Mouse (Mus musculus): Measurements from ENCODE around the gene Gdf15. TPM values are rescaled to one million over a fixed set of nuclear protein-coding genes. Genes with fewer than 3 reads are reported as not detected.

Gene Gdf15
- polyA plus RNA-seq (2015; fragmentation: Nextera tagmentation; extraction: Ambion mirVana) = 0.86 and 1.2 TPM in 2 replicates

DNA sequence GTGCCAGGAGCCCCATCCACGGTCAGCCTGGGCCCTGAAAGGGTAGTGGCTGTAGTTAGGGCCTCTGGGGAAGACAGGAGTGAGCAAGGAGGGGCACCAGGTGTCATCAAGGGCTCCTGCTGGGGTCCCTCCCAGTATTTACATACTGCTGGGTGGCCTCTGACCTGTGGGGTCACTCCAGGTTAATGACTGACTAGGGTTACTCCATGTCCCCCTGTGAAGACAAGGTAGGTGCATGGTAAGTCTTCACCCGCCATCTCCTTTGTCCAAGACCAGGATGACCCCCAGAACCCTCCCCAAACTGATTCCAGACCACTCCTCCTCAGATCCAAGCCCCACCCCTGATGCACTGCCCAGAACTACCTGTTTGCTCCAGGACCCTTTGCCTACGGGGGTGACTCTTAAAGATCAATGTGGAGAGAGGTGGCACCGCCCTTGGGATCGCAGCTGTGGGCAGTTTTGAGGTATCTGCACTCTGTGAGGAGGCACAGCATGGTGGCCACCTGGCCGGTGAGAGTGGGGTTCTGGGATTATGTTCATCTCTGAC lies at the start of gene Gdf15:
TSS of gene Gdf15 (minus strand) at position 111 of the 547 bp plus-strand sequence.
- H3K4me3 ChIP-seq = peak within 1 kb of the TSS; percentile 55
- H3K4me1 ChIP-seq = peaks cover 60% of the 10 kb centered on the region
- 82% methylated on average over 6 of the region's 6 CpGs for WGBS
- H3K9ac ChIP-seq = peak within 1 kb of the TSS; percentile 79
- no peaks in the 10 kb centered on the region for H3K36me3 ChIP-seq
- H3K4me2 ChIP-seq = peak within 1 kb of the TSS; percentile 73
- no peak for ATAC-seq (ENCODE audit: extremely low read depth, insufficient number of reproducible peaks, low FRiP score, low TSS enrichment)
- H3K27ac ChIP-seq (replicated peaks) = peak within 1 kb of the TSS; percentile 67; the same call in 1 of the 2 replicates
- H3K9me3 ChIP-seq = no peaks in the 10 kb centered on the region
- peaks cover 14% of the 10 kb centered on the region for H3K27me3 ChIP-seq (replicated peaks)

DNA sequence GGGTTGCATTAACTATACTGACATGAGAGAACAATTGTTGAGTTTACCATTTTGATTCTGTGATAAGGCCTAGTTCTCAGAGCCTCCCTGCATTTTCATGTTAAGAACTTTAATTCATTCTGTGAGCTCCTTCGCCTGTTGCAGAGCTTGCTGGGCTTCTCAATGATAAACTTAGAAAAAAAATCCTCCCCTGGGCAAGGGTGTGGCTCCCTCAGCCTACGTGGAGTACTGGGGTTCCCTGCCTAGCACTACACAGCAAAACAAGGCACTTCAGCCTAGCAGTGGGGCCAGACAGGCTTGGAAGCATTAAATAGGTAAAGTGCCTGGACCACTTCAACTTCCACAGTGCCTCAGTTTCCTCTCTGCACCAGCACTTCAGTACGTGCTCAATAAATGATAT lies 49.2 kb upstream of the Gdf15 start:
- peaks cover 26% of the 10 kb centered on the region for H3K4me1 ChIP-seq
- 71% methylated on average over 3 of the region's 3 CpGs for WGBS
- peak overlapping the region; percentile 81; the same call in 1 of the 2 replicates for H3K9ac ChIP-seq
- H3K9me3 ChIP-seq = no peaks in the 10 kb centered on the region
- no peaks in the 10 kb centered on the region for H3K27me3 ChIP-seq (replicated peaks)
- peak overlapping the region; percentile 97 for H3K27ac ChIP-seq (replicated peaks)
- peak overlapping the region; percentile 61; the same call in 1 of the 2 replicates for H3K4me2 ChIP-seq
- ATAC-seq (ENCODE audit: extremely low read depth, insufficient number of reproducible peaks, low FRiP score, low TSS enrichment) = no peak
- H3K4me3 ChIP-seq = no peak overlapping the region
- H3K36me3 ChIP-seq = peaks cover 32% of the 10 kb centered on the region

DNA sequence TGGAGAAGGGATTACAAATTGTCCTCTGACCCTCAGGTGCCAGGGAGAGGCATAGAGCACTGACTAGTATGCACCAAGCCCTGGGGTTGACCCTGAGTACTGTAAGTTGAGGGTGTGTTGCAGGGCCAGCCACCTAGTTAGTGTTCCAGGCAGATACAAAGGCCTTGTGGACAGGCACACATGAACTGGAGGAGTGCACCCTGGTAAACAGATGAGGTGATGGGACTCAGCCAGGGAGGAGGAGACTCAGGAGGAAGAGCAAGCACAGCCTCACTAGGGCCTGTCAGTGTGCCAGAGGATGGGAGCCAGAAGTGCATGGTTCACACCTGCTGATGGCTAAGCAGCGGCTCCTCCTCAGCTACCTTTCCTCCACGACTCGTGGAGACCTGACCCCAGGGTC lies 47.8 kb upstream of the Gdf15 start:
- 78% methylated on average over 3 of the region's 3 CpGs for WGBS
- Histone ChIP-seq H3K9ac (peak overlapping the region; percentile 37; the same call in 1 of the 2 replicates), H3K27me3 (replicated peaks) (no peaks in the 10 kb centered on the region), H3K4me3 (no peak overlapping the region), H3K4me1 (peaks cover 33% of the 10 kb centered on the region), H3K4me2 (no peak overlapping the region), H3K27ac (replicated peaks) (no peak overlapping the region), H3K36me3 (peaks cover 35% of the 10 kb centered on the region), H3K9me3 (no peaks in the 10 kb centered on the region)
- ATAC-seq (ENCODE audit: extremely low read depth, insufficient number of reproducible peaks, low FRiP score, low TSS enrichment) = no peak

DNA sequence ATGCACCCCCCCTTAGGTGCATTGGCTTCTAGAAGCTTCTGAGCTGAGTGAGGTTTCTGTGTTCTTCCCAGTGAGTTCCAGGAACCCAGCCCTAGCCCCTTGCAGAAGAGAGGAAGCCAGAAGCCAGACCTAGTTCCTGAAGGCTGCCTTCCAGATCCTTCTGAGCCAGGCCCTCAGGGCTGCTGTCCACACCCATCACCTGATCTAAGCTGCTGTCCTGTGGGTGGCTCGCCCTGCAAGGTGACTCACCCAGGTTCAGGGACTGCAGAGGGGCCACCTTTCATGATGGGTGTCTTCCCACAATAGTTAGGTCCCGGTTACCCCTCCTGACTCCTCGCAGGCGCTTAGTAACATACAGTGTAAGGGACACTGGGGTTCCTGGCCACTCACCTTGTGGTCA lies 47.1 kb upstream of the Gdf15 start:
- Histone ChIP-seq H3K9me3 (no peaks in the 10 kb centered on the region), H3K27me3 (replicated peaks) (no peaks in the 10 kb centered on the region), H3K27ac (replicated peaks) (0 out of 2 replicates have a peak overlapping the region, but pooled peaks have one; percentile 21), H3K36me3 (peaks cover 35% of the 10 kb centered on the region), H3K9ac (no peak overlapping the region), H3K4me2 (no peak overlapping the region), H3K4me3 (no peak overlapping the region), H3K4me1 (peaks cover 39% of the 10 kb centered on the region)
- WGBS = 90% methylated on average over 4 of the region's 4 CpGs
- ATAC-seq (ENCODE audit: extremely low read depth, insufficient number of reproducible peaks, low FRiP score, low TSS enrichment) = no peak

DNA sequence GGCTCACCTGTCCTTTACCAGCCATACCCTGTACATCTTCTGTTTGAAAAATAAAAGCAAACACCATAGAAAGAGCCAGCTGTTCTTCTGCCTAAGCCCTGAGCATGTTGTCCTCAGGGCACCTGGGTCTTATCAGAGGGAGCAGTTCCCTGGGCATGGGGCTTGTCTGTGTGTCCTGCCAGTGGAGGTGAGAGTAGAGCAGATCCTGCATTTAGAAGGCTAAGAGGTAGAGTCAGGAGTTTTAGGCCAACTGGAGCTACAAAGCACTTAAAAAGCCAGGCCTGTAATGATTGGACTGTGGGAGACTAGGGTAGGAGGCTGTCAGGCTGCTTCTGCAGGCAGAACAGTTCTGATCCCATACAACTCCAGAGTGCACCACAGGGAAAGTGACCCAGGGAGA lies 46.4 kb upstream of the Gdf15 start:
- no peak overlapping the region for H3K27ac ChIP-seq (replicated peaks)
- no peak for ATAC-seq (ENCODE audit: extremely low read depth, insufficient number of reproducible peaks, low FRiP score, low TSS enrichment)
- H3K4me1 ChIP-seq = peaks cover 47% of the 10 kb centered on the region

DNA sequence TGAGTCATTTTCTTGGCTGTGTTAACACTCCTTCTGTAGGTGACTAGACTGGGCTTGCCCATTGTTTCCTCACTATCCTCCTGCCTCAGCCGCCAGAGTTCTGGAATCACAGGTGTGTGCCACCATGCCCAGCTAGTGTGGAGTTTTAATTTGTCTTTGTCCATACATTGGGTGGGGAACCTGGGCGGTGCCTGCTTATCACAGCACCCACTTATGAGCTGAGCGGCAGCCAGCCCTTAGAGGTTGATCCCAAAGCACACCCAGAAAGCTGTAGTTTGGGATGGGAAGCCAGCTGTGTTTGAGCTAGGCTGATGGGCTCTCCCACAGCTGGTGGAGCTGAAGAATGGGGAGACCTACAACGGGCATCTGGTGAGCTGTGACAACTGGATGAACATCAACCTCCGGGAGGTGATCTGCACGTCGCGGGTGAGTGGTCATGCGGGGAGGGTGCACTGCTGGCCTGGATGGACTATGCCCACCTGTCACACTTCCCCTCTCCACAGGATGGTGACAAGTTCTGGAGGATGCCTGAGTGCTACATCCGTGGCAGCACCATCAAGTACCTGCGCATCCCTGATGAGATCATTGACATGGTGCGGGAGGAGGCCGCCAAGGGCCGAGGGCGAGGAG lies 45.3 kb upstream of the Gdf15 start:
- no peak for ATAC-seq (ENCODE audit: extremely low read depth, insufficient number of reproducible peaks, low FRiP score, low TSS enrichment)
- no peaks in the 10 kb centered on the region for H3K9me3 ChIP-seq
- peaks cover 44% of the 10 kb centered on the region for H3K4me1 ChIP-seq
- H3K4me2 ChIP-seq = no peak overlapping the region
- H3K4me3 ChIP-seq = no peak overlapping the region
- WGBS = 89% methylated on average over 15 of the region's 15 CpGs
- peaks cover 35% of the 10 kb centered on the region for H3K36me3 ChIP-seq
- H3K9ac ChIP-seq = peak overlapping the region; percentile 33; the same call in 1 of the 2 replicates
- H3K27ac ChIP-seq (replicated peaks) = no peak overlapping the region
- H3K27me3 ChIP-seq (replicated peaks) = no peaks in the 10 kb centered on the region

More for the DNA sequence above, 46.4 kb upstream of the Gdf15 start:
- no peaks in the 10 kb centered on the region for H3K27me3 ChIP-seq (replicated peaks)
- H3K4me3 ChIP-seq = no peak overlapping the region
- H3K4me2 ChIP-seq = no peak overlapping the region
- peaks cover 35% of the 10 kb centered on the region for H3K36me3 ChIP-seq
- H3K9me3 ChIP-seq = no peaks in the 10 kb centered on the region
- H3K9ac ChIP-seq = no peak overlapping the region

DNA sequence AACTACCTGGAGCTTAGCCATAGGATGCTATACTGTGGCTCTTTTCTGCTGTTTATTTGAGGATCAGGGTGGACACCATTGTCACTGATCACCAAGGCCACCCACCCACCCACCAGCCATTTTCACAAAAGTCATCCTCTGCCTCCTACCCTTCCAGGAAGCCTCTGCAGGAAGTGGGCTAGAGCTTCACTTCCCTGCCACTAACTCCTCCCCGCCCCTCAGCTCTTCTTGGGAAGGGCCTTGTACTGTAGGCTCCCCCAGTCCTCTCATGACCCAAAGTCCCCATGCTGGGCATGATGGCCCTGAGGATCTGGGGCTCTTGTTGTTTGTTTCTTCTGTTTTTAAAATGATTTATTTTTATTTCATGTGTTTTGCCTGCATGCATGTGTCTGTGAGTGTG lies 43.1 kb upstream of the Gdf15 start:
- H3K9me3 ChIP-seq = no peaks in the 10 kb centered on the region
- no peak overlapping the region for H3K4me2 ChIP-seq
- H3K36me3 ChIP-seq = peaks cover 35% of the 10 kb centered on the region
- peaks cover 41% of the 10 kb centered on the region for H3K4me1 ChIP-seq
- ATAC-seq (ENCODE audit: extremely low read depth, insufficient number of reproducible peaks, low FRiP score, low TSS enrichment) = no peak
- no peaks in the 10 kb centered on the region for H3K27me3 ChIP-seq (replicated peaks)
- H3K27ac ChIP-seq (replicated peaks) = no peak overlapping the region; the same call in 1 of the 2 replicates
- H3K4me3 ChIP-seq = no peak overlapping the region
- WGBS = 68% methylated on average over 1 of the region's 1 CpGs
- no peak overlapping the region; the same call in 1 of the 2 replicates for H3K9ac ChIP-seq

DNA sequence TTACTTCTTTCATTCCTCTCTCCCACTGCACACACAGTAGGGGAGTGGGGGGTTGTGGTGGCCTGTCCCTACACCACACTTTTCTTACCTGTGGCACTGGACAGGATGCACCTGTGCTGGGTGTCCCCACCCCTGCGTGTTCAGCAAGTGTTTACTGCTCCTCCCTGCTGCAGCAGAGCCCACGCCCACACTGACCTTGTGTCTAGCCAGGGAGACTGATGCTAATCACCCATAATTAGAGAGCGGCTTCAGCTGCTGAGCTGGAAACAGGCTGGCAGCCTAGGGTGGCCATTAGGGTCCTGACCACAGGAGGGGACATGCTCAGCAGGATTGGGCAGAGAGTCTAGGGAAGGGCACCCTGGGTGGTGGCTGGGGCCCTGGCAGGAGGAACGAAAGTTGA lies 42.5 kb upstream of the Gdf15 start:
- no peaks in the 10 kb centered on the region for H3K9me3 ChIP-seq
- H3K4me3 ChIP-seq = no peak overlapping the region
- H3K4me1 ChIP-seq = peaks cover 37% of the 10 kb centered on the region
- no peaks in the 10 kb centered on the region for H3K27me3 ChIP-seq (replicated peaks)
- peak overlapping the region; percentile 81; the same call in 1 of the 2 replicates for H3K9ac ChIP-seq
- peak overlapping the region; percentile 96 for H3K27ac ChIP-seq (replicated peaks)
- WGBS = 81% methylated on average over 4 of the region's 4 CpGs
- peak overlapping the region; percentile 72 for H3K4me2 ChIP-seq
- H3K36me3 ChIP-seq = peaks cover 33% of the 10 kb centered on the region
- ATAC-seq (ENCODE audit: extremely low read depth, insufficient number of reproducible peaks, low FRiP score, low TSS enrichment) = no peak

DNA sequence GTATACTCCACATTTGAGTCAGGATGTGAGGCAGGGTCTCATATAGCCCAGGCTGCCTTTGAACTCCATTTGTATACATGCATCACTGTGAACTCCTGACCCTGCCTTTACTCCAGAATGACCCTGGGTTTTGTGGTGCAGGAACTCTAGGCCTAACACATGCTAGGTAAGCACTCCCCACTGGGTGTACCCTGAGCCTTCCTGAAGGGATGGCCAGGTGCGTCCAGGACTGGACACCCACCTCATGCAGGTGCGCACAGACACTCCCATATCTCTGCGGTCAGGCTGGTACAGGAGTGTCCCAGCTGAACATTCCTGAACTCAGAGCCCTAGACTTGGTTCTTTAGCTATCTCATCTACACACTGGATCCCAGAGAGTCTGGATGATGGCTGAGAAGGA lies 41.9 kb upstream of the Gdf15 start:
- Histone ChIP-seq H3K36me3 (peaks cover 27% of the 10 kb centered on the region), H3K27ac (replicated peaks) (peak overlapping the region; percentile 96), H3K4me2 (peak overlapping the region; percentile 72), H3K27me3 (replicated peaks) (no peaks in the 10 kb centered on the region), H3K4me1 (peaks cover 32% of the 10 kb centered on the region), H3K9ac (peak overlapping the region; percentile 81), H3K9me3 (no peaks in the 10 kb centered on the region), H3K4me3 (peak overlapping the region; percentile 74)
- no peak for ATAC-seq (ENCODE audit: extremely low read depth, insufficient number of reproducible peaks, low FRiP score, low TSS enrichment)
- 81% methylated on average over 3 of the region's 3 CpGs for WGBS

DNA sequence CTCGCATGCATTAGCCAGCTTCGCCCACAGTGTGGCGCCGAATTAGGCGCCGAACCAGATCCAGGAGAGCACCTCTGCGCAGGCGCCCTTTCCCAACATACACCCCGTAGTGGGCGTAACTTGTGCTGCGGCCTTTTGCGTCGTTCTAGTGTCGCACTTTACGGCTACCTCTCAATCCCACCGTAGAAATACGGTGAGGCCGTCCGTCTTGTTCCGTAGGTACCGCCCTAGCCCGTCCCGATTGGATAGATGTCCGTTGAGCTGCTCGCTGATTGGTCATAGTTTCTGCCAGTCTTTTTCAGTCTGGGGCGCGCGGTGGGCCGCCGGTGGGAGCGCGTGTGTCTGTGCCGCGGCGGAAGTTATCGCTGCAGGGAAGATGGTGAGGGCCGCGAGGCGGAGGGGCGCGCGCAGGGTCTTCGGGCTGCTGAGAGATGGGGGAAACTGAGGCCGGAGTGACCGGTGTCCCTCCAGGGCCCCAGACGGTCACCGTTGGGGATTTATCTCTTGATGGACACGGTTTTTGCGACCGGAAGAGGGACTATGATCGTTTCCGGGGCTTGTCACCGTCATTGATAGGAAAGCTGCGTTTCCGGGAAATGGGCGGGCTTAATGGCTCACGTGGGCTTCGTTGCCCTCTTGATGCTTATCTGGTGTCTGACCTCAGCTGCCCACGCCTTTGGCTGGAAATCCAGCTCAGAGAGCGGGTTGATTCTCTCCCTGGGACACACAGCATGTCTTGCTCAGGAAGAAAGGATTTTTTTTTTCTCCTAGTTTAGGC lies 41.0 kb upstream of the Gdf15 start, which contains the start of gene Lsm4:
TSS of gene Lsm4 (plus strand) at position 170 of the 778 bp plus-strand sequence.
- peak; percentile 90 for ATAC-seq (ENCODE audit: extremely low read depth, insufficient number of reproducible peaks, low FRiP score, low TSS enrichment)
- peak within 1 kb of the TSS; percentile 83 for H3K9ac ChIP-seq
- H3K9me3 ChIP-seq = no peaks in the 10 kb centered on the region
- H3K4me2 ChIP-seq = peak within 1 kb of the TSS; percentile 72
- H3K4me1 ChIP-seq = peaks cover 31% of the 10 kb centered on the region
- under 1% methylated on average over 60 of the region's 60 CpGs for WGBS
- peaks cover 19% of the 10 kb centered on the region for H3K36me3 ChIP-seq
- H3K27ac ChIP-seq (replicated peaks) = peak within 1 kb of the TSS; percentile 96
- peak within 1 kb of the TSS; percentile 74 for H3K4me3 ChIP-seq
- H3K27me3 ChIP-seq (replicated peaks) = no peaks in the 10 kb centered on the region

DNA sequence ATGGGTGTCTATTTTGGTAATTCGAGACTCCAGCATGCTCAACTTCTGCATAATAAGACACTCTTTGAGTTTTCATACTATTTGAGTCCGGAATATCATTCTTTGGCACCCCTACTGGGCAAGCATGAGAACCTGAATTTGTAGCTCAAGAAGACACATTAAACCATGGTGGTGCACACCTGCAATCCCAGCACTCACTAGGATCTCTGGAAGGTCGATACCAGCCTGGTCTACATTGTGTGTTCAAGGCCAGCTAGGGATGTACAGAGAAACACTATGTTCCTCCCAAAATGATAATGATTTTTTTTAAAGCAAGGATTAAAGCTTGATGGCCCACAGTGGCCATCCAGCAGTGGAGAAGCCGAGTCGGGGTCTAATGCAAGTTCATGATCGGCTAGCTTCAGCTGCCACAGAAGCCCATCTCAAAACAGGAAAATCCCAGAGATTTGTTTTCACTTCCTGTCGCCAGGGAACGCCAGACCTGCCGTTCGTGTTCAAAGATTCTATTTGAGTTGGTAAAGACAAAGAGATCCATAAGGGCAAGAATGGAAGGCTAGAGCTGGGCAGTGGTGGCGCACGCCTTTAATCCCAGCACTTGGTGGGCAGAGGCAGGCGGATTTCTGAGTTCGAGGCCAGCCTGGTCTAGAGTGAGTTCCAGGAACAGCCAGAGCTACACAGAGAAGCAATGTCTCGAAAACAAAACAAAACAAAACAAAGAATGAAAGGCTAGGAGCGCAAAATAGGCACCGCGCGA lies 40.2 kb upstream of the Gdf15 start:
- no peak for ATAC-seq (ENCODE audit: extremely low read depth, insufficient number of reproducible peaks, low FRiP score, low TSS enrichment)
- 34% methylated on average over 19 of the region's 19 CpGs for WGBS
- Histone ChIP-seq H3K4me2 (peak overlapping the region; percentile 72), H3K4me3 (peak overlapping the region; percentile 74), H3K27me3 (replicated peaks) (no peaks in the 10 kb centered on the region), H3K9me3 (no peaks in the 10 kb centered on the region), H3K36me3 (peaks cover 11% of the 10 kb centered on the region), H3K27ac (replicated peaks) (peak overlapping the region; percentile 96), H3K4me1 (peaks cover 31% of the 10 kb centered on the region), H3K9ac (peak overlapping the region; percentile 83)

Data from heart, embryonic 13.5 days (tissue).